Mouse (Mus musculus): Measurements from ENCODE around the gene Tenm3.

The Tenm3 gene

GRCm38 (mm10) chr8:48809104-48809503 lies 34.6 kb downstream of the Tenm3 start:
- no peak for DNase-seq (ENCODE audit: low spot score in 2 of 2)

- no peak for DNase-seq (ENCODE audit: low spot score in 2 of 2)
Observed at GRCm38 (mm10) chr8:48803070-48803469, 40.7 kb downstream of the Tenm3 start.

- no peak for DNase-seq (ENCODE audit: low spot score in 2 of 2)
Observed at GRCm38 (mm10) chr8:48802231-48802630, 41.5 kb downstream of the Tenm3 start.

GRCm38 (mm10) chr8:48797955-48798359 lies 45.8 kb downstream of the Tenm3 start:
- DNase-seq (ENCODE audit: low spot score in 2 of 2), result no peak

GRCm38 (mm10) chr8:48794285-48794684 lies 49.5 kb downstream of the Tenm3 start:
- DNase-seq (ENCODE audit: low spot score in 2 of 2), result no peak

DNA sequence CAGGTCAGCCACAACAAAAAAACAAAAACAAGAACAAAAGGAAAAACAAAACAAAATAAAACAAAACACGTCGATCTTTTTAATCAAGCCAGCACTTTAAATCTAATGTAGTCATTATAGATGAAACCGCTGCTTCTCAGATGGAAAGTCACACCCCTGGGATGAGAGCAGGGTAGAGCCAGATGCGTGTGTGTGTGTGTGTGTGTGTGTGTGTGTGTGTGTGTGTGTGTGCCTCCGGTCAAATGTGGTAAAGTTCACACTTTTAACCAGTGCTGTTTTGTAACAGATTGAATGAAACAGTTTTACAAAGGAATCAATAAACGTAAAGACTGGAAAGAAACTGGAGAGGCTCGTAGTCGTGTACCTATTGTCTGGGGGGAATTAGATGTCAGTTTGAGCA lies 50.0 kb downstream of the Tenm3 start:
- no peak for DNase-seq (ENCODE audit: low spot score in 2 of 2)

DNA sequence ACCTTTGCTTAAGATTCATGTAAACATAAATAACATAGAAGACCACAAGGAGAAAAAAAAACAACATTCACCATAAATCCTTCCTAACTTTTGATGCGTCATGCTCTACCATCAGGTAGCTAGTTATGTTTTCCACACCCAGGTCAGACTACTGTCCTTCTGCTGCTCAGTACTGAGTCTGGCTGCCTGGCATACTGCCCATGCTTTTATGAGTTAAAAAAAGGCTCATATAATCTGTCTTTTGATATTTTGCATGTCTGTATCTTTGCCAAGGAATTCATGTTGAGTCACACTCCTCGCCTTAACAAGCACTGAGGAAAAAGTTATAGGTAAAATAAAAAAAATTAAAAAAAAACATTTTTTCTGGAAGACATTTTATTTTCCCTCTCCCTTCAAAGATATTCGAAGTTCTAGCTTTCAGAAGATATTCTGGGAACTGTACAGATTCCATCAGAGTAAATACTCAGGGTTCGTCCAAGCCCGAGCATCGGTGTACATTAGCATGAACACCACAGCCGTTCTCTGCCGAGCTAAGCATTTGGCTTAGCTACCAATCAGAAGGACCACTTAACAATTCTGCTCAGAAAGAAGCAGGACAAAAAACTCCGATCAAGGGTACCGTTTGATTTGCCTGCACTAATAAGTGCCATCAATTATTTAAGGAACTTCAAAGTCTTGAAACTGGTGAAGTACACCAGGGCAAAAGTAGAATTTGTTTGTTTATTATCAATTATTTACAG lies 51.0 kb downstream of the Tenm3 start:
- DNase-seq (ENCODE audit: low spot score in 2 of 2), result no peak

DNA sequence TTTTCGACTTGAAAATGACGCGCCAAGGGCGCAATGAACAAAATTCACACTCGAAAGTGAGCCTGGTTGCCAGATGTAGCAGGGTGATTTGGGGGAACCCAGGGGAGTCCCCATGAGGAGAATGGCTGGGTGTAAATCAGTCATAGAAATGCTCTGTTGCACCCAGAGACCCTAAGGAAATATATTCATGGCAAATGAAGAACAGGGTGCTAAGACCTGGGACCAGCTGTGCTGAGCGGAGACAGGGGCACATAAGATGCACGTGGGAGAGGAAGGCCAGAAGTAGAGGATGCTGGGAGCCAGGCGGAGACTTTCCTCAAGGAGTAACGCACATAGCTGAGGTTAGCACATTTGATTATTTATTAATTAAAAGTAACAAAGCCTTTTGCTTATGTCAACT lies 60.4 kb downstream of the Tenm3 start:
- DNase-seq (ENCODE audit: low spot score in 2 of 2), result no peak

GRCm38 (mm10) chr8:48780628-48781027 lies 63.1 kb downstream of the Tenm3 start:
- peak in 1 of 2 experiments; percentile 43 for DNase-seq (ENCODE audit: low spot score in 2 of 2)

DNA sequence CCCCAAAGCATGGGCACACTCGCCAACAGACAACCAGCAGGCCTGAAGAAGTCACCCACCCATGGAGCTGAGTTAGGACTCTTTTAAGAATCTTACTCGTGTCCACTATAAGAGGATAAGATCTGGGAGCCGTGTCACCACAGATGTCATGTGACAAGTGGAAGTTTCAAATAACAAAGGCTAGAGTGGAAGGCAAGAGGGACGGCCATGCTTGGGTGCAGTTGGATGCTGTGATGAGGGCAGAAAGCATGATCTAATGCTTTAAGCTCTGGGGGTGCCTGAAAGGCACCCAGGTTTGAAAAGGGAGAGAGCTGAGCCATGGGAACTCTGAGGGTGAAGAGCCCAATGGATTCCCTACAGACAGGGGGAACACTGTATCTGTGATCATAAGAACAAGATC lies 64.6 kb downstream of the Tenm3 start:
- no peak for DNase-seq (ENCODE audit: low spot score in 2 of 2)

DNA sequence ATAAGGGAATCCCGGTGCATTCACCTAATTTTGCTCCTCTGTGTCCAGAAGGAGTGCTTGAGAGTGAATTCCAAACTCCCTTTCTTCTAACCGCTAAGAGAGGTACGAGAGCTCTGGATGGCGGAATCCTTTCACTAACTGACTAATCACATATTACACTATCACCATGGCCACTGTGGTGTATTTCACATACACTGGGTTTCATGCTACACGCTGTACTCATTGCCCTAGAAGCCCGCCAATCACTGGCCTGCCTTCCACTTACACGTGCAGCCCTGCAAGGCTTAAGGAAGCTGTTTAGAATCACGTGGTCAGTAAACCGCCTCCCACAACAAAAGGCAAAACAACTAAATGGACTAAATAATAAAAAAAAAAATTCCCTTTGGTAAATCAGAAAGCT lies 67.7 kb downstream of the Tenm3 start:
- no peak for DNase-seq (ENCODE audit: low spot score in 2 of 2)

- DNase-seq (ENCODE audit: low spot score in 2 of 2), result no peak
Observed at GRCm38 (mm10) chr8:48775531-48776037, 68.2 kb downstream of the Tenm3 start.

DNA sequence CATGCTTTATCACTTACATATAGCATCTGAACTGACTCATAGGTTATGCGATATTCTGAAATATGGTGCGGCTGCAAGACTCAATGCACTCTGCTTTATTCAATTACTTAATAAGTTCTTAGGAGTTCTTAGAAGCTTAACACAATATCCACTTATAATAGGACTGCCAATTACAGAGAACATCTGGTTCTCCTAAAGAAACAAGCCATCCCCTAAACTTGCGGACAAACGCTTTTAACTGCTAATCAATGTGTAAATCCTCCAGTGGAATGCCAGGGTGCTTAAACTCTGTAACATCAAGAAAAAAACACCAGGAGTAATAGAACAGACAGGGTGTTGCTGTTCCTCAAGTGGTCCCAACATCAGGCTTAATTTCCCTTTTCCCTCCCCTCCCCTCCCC lies 68.9 kb downstream of the Tenm3 start:
- no peak for DNase-seq (ENCODE audit: low spot score in 2 of 2)

DNA sequence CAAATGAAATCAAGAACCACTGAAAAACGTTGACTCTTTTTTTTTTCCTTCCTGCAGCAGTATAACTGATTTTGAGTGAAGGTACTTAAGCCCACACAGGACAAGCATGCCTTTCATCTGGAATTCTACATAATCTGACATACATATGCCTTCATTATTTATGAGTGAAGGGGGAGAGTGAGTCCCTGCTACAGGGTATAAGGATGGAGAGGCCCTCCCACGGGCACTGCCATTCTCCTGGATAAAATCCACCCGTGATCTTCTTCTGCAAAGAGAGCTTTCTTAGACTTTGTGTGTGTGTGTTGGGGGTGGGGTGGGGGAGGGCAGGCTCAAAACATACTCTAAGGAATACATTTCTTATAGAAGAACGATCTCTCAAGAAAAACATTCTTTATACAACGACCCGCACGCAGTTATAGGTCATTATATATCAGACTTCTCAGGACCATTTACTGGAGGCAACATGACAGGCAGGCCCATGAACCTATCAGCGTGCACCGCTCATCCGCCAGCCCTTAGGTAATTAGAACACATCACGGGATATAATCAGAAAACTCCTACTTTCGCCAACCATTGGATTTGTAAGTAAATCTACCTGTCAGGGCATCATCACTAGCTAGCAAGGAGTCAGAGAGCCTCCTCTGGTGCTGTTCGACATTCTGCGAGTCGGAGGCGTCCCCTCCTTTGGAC lies 77.1 kb downstream of the Tenm3 start:
- DNase-seq (ENCODE audit: low spot score in 2 of 2), result no peak

GRCm38 (mm10) chr8:48765212-48765611 lies 78.5 kb downstream of the Tenm3 start:
- DNase-seq (ENCODE audit: low spot score in 2 of 2), result no peak

GRCm38 (mm10) chr8:48764011-48764410 lies 79.7 kb downstream of the Tenm3 start:
- no peak for DNase-seq (ENCODE audit: low spot score in 2 of 2)

GRCm38 (mm10) chr8:48756874-48757273 lies 86.9 kb downstream of the Tenm3 start:
- no peak for DNase-seq (ENCODE audit: low spot score in 2 of 2)

- peak; percentile 66 to 67 for DNase-seq (ENCODE audit: low spot score in 2 of 2)
Observed at GRCm38 (mm10) chr8:48755492-48755891, 88.3 kb downstream of the Tenm3 start.

GRCm38 (mm10) chr8:48754959-48755358 lies 88.8 kb downstream of the Tenm3 start:
- no peak for DNase-seq (ENCODE audit: low spot score in 2 of 2)

GRCm38 (mm10) chr8:48751965-48752364 lies 91.8 kb downstream of the Tenm3 start:
- DNase-seq (ENCODE audit: low spot score in 2 of 2), result no peak

- no peak for DNase-seq (ENCODE audit: low spot score in 2 of 2)
Observed at GRCm38 (mm10) chr8:48748503-48749059, 95.2 kb downstream of the Tenm3 start.

- DNase-seq (ENCODE audit: low spot score in 2 of 2), result no peak
Observed at GRCm38 (mm10) chr8:48743912-48744311, 99.8 kb downstream of the Tenm3 start.

GRCm38 (mm10) chr8:48742741-48743140 lies 101.0 kb downstream of the Tenm3 start:
- DNase-seq (ENCODE audit: low spot score in 2 of 2), result no peak

Data from heart, adult 9 months (tissue).